Mouse (Mus musculus): ENCODE measurements around the gene Emsy. TPM values are rescaled to one million over a fixed set of nuclear protein-coding genes. Genes with fewer than 3 reads are reported as not detected.

The Emsy gene
- polyA plus RNA-seq, 1 experiment from 2014 or later = 3.7 TPM

DNA sequence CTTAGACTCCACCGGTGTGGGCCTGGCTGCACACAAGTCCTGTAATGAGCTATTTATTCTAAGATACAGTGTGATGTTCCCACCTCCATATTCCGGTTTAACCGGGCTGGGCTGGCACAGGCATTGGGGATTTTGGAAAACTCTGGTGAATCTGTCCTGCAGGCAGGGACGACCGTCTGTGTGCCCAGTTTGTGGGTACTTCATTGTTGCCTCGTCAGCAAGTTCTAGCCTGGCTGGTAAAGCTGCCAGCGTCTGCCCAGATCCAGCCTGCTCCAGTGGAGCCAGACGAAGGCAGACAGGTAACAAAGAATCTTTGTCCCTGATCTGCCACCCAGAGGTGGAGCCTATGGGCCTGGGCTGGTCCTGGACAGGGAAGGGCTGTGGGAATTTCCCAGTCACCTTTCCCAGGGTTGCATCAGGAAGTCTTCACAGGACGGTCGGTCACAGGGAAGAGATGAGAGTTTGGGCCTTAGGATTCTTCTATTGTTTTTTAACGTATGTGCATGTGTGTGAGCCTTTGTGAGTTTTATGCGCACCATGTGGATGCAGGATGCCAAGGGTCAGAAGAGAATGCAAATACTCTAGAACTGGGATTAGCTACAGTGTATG lies 94.9 kb downstream of the Emsy start:
- no peaks in the 10 kb centered on the region for H3K36me3 ChIP-seq (replicated peaks; ENCODE audit: insufficient read depth, low read length)
- H3K9me3 ChIP-seq (ENCODE audit: low read length) = no peaks in the 10 kb centered on the region
- no peak overlapping the region for H3K4me3 ChIP-seq (ENCODE audit: low read depth, low read length)
- H3K27ac ChIP-seq (ENCODE audit: low read depth) = no peak overlapping the region
- H3K4me1 ChIP-seq (ENCODE audit: insufficient read depth) = peaks cover 4% of the 10 kb centered on the region; the same call in 1 of the 2 replicates
- DNase-seq (no peak), ATAC-seq (no peak)
- no peak for TF ChIP-seq CTCF (IDR thresholded peaks at IDR 0.05; ENCODE audit: low read depth)
- TF ChIP-seq EP300 (IDR thresholded peaks at IDR 0.05; ENCODE audit: low read depth) = no peak
- no peak overlapping the region for H3K4me2 ChIP-seq (ENCODE audit: low read depth, low read length)
- H3K27me3 ChIP-seq (ENCODE audit: insufficient read depth, low read length) = no peaks in the 10 kb centered on the region
- no peak overlapping the region for H3K9ac ChIP-seq (replicated peaks)
- WGBS (ENCODE audit: insufficient replicate concordance) = 77% methylated on average over 12 of the region's 12 CpGs

DNA sequence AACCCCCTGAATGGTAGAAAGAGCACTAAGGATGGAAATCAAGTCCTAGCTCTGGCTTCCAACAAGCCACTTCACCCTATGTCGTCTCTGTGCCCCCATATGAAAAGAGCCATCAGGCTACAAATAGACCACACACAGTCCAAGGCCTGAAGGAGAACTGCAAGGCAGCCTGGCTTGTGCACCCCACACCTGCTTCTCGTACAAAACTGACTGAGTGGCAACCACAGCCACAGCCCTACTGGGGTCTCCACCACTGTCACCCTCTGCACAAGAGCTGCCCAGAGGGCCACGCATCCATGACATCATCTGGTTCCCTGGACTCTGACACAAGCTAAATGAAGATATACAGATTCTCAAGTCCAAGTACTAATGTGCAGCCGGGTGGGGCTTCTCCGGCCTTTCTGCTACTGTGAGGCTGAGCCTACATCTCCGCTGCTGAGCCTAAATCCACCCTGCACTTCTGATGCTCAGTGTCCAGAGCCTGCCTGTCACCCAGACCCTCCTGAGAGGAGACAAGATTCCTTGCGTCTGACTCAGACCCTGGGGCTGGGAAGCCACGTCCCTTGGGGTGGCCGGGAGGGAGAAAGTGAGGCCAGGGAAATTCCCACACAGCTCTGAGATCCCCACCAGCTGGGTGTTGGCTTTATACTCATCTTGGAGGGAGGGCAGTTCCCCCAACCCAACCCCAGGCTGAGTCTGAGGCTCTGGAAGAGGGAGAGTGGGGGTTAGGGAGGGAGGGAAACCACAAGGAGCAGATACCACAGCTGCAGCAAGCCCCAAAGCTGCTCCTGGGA lies 98.3 kb downstream of the Emsy start:
- no peak overlapping the region for H3K27ac ChIP-seq (ENCODE audit: low read depth)
- DNase-seq = no peak
- H3K9me3 ChIP-seq (ENCODE audit: low read length) = no peaks in the 10 kb centered on the region
- no peaks in the 10 kb centered on the region for H3K36me3 ChIP-seq (replicated peaks; ENCODE audit: insufficient read depth, low read length)
- H3K4me3 ChIP-seq (ENCODE audit: low read depth, low read length) = no peak overlapping the region
- H3K9ac ChIP-seq (replicated peaks) = no peak overlapping the region
- 70% methylated on average over 9 of the region's 9 CpGs for WGBS (ENCODE audit: insufficient replicate concordance)
- ATAC-seq = no peak
- no peaks in the 10 kb centered on the region for H3K27me3 ChIP-seq (ENCODE audit: insufficient read depth, low read length)
- H3K4me1 ChIP-seq (ENCODE audit: insufficient read depth) = no peaks in the 10 kb centered on the region
- no peak overlapping the region for H3K4me2 ChIP-seq (ENCODE audit: low read depth, low read length)
- no peak for TF ChIP-seq EP300 (IDR thresholded peaks at IDR 0.05; ENCODE audit: low read depth)
- TF ChIP-seq CTCF (IDR thresholded peaks at IDR 0.05; ENCODE audit: low read depth) = no peak

- Histone ChIP-seq H3K9ac (replicated peaks) (no peak overlapping the region), H3K36me3 (replicated peaks; ENCODE audit: insufficient read depth, low read length) (no peaks in the 10 kb centered on the region), H3K9me3 (ENCODE audit: low read length) (no peaks in the 10 kb centered on the region), H3K27ac (ENCODE audit: low read depth) (no peak overlapping the region), H3K4me1 (ENCODE audit: insufficient read depth) (no peaks in the 10 kb centered on the region), H3K27me3 (ENCODE audit: insufficient read depth, low read length) (no peaks in the 10 kb centered on the region), H3K4me2 (ENCODE audit: low read depth, low read length) (no peak overlapping the region), H3K4me3 (ENCODE audit: low read depth, low read length) (no peak overlapping the region)
- WGBS (ENCODE audit: insufficient replicate concordance) = 65% methylated on average over 6 of the region's 6 CpGs
- ATAC-seq = no peak
- DNase-seq = no peak
- TF ChIP-seq CTCF (IDR thresholded peaks at IDR 0.05; ENCODE audit: low read depth) (no peak), EP300 (IDR thresholded peaks at IDR 0.05; ENCODE audit: low read depth) (no peak)
These were observed 99.7 kb downstream of the Emsy start for GRCm38 (mm10) chr7:98556767-98557394.

DNA sequence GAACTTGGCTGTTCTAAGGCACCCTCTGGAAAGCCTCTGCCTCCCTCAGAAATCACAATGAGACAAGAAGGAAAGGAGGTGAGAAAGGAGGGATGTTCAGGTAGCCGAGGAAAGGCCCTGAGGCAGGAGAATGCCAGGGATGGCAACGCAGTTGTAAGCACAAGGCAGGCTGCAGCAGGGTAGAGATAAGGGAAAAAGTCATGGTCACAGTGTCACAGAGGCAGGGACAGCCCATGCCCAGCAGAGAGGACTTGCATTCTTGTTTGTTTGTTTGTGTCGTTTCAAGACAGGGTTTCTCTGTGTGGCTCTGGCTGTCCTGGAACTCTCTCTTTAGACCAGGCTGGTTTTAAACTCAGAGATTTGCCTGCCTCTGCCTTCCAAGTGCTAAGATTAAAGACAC lies 105.5 kb downstream of the Emsy start:
- Histone ChIP-seq H3K27me3 (ENCODE audit: insufficient read depth, low read length) (no peaks in the 10 kb centered on the region), H3K27ac (ENCODE audit: low read depth) (0 out of 2 replicates have a peak overlapping the region, but pooled peaks have one; percentile 56), H3K9me3 (ENCODE audit: low read length) (no peaks in the 10 kb centered on the region), H3K4me2 (ENCODE audit: low read depth, low read length) (no peak overlapping the region), H3K4me1 (ENCODE audit: insufficient read depth) (no peaks in the 10 kb centered on the region), H3K36me3 (replicated peaks; ENCODE audit: insufficient read depth, low read length) (no peaks in the 10 kb centered on the region), H3K9ac (replicated peaks) (no peak overlapping the region), H3K4me3 (ENCODE audit: low read depth, low read length) (no peak overlapping the region)
- no peak for ATAC-seq
- no peak for DNase-seq
- 25% methylated on average over 3 of the region's 3 CpGs for whole genome bisulfite sequencing (ENCODE audit: insufficient replicate concordance)
- TF ChIP-seq EP300 (IDR thresholded peaks at IDR 0.05; ENCODE audit: low read depth) = no peak
- TF ChIP-seq CTCF (IDR thresholded peaks at IDR 0.05; ENCODE audit: low read depth) = no peak

DNA sequence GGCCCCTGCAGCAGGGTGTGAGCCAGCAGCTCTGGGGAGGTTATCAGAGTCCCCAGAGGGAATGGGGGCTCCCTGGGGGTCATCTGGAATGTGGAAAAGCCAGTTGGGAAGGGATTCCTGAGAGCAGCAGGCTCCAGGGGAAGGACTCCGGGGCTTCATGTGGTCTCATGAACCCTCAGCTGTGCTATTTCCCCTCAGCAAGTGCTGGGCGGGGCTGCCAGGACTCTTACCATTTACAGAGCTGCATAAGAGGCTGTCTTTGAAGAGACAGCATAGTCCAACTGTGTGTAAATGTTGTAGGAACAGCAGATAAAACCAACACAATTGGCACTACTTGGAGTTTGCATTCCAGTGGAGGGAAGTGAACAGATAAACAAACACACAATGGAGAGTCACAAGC lies 106.0 kb downstream of the Emsy start:
- Histone ChIP-seq H3K9ac (replicated peaks) (no peak overlapping the region), H3K27ac (ENCODE audit: low read depth) (peak overlapping the region; percentile 56; the same call in 1 of the 2 replicates), H3K4me2 (ENCODE audit: low read depth, low read length) (no peak overlapping the region), H3K4me1 (ENCODE audit: insufficient read depth) (no peaks in the 10 kb centered on the region), H3K27me3 (ENCODE audit: insufficient read depth, low read length) (no peaks in the 10 kb centered on the region), H3K4me3 (ENCODE audit: low read depth, low read length) (no peak overlapping the region), H3K9me3 (ENCODE audit: low read length) (no peaks in the 10 kb centered on the region), H3K36me3 (replicated peaks; ENCODE audit: insufficient read depth, low read length) (no peaks in the 10 kb centered on the region)
- TF ChIP-seq EP300 (IDR thresholded peaks at IDR 0.05; ENCODE audit: low read depth) (no peak), CTCF (IDR thresholded peaks at IDR 0.05; ENCODE audit: low read depth) (no peak)
- WGBS (ENCODE audit: insufficient replicate concordance) = 25% methylated on average over 2 of the region's 2 CpGs
- no peak for ATAC-seq
- DNase-seq = no peak

GRCm38 (mm10) chr7:98548839-98549238 lies 107.7 kb downstream of the Emsy start:
- 25% methylated on average over 3 of the region's 3 CpGs for WGBS (ENCODE audit: insufficient replicate concordance)
- H3K9ac ChIP-seq (replicated peaks) = no peak overlapping the region
- no peak overlapping the region for H3K4me2 ChIP-seq (ENCODE audit: low read depth, low read length)
- no peaks in the 10 kb centered on the region for H3K9me3 ChIP-seq (ENCODE audit: low read length)
- H3K36me3 ChIP-seq (replicated peaks; ENCODE audit: insufficient read depth, low read length) = no peaks in the 10 kb centered on the region
- H3K27ac ChIP-seq (ENCODE audit: low read depth) = no peak overlapping the region
- ATAC-seq (no peak), DNase-seq (no peak)
- H3K4me3 ChIP-seq (ENCODE audit: low read depth, low read length) = no peak overlapping the region
- H3K4me1 ChIP-seq (ENCODE audit: insufficient read depth) = no peaks in the 10 kb centered on the region
- H3K27me3 ChIP-seq (ENCODE audit: insufficient read depth, low read length) = no peaks in the 10 kb centered on the region
- TF ChIP-seq EP300 (IDR thresholded peaks at IDR 0.05; ENCODE audit: low read depth) = no peak
- TF ChIP-seq CTCF (IDR thresholded peaks at IDR 0.05; ENCODE audit: low read depth) = peak; percentile 22; the same call in 1 of the 2 replicates
